Mouse (Mus musculus): ENCODE measurements at regions not wholly inside any gene's neighbourhood (a gene's known extent, or its start where the extent isn't known, plus 50 kb on each side); places are given as distances from the start of the nearest gene placed in this dataset.

DNA sequence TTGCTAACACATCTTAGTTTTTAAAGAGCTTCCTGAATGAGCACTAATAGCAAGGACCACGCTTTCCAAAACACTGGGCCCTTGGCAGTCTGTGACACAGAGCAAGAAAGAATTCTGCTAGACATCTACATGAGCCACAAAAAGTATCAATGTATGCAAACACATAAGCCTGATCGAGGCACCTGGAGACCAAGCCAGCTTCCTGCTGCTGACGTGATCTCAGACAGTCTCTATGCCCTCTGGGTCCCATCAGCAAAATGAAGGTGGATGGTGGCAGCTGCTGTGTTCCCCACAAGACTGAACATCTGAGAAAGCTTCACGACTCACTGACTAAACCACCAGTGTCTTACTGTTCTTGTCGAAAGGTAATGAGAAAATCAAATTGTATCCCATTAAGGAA, 77.5 kb downstream of the Qrsl1 start:
- Histone ChIP-seq H3K27ac (ENCODE audit: control insufficient read depth, insufficient read depth, low read depth, low read length) (no peak overlapping the region), H3K4me3 (ENCODE audit: control insufficient read depth, low read depth, low read length) (no peak overlapping the region), H3K36me3 (ENCODE audit: control insufficient read depth, insufficient read depth, low read length) (no peaks in the 10 kb centered on the region), H3K4me1 (ENCODE audit: control insufficient read depth, insufficient read depth, low read length) (peaks cover 13% of the 10 kb centered on the region), H3K27me3 (ENCODE audit: control insufficient read depth, insufficient read depth, low read length) (no peaks in the 10 kb centered on the region)
- no peak for TF ChIP-seq CTCF (IDR thresholded peaks at IDR 0.05; ENCODE audit: control insufficient read depth, insufficient read depth, insufficient replicate concordance, low read depth, low read length)
